Mouse (Mus musculus): Measurements from ENCODE around the gene Slc25a39. TPM values are rescaled to one million over a fixed set of nuclear protein-coding genes. Genes with fewer than 3 reads are reported as not detected.

Slc25a39 gene
- total RNA-seq, 1 experiment from 2014 or later = 35.4 TPM

DNA sequence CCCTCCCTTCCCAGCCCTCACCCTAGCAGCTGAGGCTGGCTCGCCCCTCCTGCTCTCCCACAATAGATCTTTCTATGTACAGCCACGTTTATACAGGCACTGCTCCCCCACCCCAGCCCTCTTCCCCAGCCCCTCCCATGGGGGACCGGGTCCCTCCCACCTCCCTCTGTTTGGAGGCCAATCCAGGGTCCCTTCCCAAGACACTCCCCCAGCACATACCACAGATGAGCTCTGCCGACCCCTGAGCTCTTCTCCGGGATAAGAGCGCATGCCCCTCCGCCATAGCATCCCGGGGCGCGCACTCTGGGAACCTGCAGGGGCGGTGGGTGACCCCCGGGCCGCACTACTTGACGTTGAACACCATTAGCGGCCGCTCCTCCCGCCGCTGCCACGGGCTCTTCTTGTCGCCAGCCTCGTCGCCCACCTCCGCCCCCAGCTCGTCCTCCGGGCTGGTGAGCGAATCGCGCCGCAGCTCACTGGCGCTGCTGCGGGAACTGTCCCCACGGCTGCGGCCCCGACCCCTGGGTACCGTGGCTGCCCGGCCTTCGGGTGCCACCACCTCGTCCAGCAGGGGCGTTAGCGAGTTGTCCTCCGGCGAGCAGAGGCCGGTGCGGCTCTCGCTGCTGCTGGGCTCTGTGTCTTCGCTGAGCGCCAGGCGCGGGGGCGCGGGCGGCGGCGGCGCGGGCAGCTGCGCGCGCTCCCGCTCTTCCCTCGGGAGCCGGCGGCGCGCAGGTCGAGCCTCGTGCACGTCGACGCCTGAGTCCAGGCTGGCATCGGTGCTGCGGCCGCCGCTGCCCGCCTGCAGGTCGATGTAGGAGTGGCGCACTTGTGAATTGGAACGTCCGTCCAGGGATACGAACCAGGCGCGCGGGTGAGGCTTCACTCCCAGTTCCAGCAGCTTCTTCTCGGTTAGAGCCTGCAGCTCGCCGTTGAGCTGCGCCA lies 29.6 kb upstream of the Slc25a39 start:
- ATAC-seq (replicated peaks; ENCODE audit: low read depth, poor library complexity, severe bottlenecking) = 0 out of 2 replicates have a peak, but pooled peaks have one; percentile 13

DNA sequence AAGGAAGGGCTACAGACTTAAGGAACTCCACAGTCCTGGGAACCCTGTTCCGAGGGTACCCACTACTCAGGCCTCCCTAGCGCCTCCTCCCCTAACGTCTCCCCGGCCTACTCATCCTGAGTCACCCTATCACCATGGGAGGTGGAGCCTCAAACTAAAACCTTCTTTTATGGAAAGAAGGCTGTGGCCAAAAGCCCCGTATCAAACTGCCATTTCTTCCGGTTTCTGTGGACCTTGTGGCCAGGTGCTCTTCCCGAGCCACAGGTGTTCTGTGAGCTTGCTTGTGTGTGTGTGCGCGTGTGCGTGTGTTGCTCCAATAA lies 28.7 kb upstream of the Slc25a39 start:
- ATAC-seq (replicated peaks; ENCODE audit: low read depth, poor library complexity, severe bottlenecking) = no peak

DNA sequence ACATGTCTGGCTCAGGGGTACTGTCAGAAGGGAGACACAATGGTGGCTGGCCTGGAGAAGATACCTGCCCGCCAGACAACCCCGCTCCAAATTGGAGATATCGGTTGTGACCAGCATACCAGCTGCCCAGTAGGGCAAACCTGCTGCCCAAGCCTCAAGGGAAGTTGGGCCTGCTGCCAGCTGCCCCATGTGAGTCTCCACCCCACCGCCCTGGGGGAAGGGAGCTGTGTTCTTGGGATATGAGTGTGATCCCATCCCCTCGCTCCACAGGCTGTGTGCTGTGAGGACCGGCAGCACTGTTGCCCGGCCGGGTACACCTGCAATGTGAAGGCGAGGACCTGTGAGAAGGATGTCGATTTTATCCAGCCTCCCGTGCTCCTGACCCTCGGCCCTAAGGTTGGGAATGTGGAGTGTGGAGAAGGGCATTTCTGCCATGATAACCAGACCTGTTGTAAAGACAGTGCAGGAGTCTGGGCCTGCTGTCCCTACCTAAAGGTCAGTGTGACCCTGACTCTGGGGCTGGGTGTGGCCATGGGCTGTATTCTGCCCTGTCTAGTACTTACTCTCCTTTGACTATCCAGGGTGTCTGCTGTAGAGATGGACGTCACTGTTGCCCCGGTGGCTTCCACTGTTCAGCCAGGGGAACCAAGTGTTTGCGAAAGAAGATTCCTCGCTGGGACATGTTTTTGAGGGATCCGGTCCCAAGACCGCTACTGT lies 28.2 kb upstream of the Slc25a39 start:
- no peak for ATAC-seq (replicated peaks; ENCODE audit: low read depth, poor library complexity, severe bottlenecking)

DNA sequence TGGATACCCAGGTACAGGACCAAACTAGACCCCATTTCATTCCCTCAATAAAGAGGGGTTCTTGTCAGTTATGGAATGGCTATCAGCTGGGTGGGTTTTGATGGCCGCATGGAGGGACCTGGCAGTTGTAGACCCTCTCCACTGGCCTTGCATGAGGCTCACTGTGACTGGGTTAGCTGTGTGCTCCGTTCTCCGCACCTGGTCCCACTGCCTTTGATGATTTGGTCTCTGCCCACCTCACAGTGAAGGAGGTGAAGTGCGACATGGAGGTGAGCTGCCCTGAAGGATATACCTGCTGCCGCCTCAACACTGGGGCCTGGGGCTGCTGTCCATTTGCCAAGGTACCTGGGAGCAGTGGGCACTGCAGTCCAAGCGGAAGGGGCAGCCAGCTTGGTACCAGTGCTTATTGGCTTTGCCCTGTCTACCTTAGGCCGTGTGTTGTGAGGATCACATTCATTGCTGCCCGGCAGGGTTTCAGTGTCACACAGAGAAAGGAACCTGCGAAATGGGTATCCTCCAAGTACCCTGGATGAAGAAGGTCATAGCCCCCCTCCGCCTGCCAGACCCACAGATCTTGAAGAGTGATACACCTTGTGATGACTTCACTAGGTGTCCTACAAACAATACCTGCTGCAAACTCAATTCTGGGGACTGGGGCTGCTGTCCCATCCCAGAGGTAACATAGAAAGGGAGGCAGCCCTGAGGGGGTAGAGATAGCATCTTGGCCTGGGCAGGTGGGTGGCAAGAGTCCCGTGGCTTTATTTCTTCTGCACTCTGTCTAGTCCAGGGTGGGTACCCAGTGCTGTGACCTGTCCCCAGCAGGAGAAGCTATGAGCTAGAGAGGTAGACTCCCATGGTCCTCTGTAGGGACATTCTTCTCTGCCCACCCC lies 27.3 kb upstream of the Slc25a39 start:
- ATAC-seq (replicated peaks; ENCODE audit: low read depth, poor library complexity, severe bottlenecking) = no peak

DNA sequence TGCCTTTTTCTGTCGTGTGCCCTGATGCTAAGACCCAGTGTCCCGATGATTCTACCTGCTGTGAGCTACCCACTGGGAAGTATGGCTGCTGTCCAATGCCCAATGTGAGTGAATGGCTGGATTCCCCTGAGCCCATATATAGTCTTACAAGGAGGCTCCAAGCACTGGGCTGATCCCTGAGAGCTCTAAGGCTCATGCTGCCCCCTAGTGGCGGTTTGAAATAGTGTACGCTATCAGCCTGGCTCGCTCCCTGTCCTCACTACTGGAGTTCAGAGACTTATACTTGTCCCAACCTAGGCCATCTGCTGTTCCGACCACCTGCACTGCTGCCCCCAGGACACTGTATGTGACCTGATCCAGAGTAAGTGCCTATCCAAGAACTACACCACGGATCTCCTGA lies 26.7 kb upstream of the Slc25a39 start:
- 0 out of 2 replicates have a peak, but pooled peaks have one; percentile 26 for ATAC-seq (replicated peaks; ENCODE audit: low read depth, poor library complexity, severe bottlenecking)

DNA sequence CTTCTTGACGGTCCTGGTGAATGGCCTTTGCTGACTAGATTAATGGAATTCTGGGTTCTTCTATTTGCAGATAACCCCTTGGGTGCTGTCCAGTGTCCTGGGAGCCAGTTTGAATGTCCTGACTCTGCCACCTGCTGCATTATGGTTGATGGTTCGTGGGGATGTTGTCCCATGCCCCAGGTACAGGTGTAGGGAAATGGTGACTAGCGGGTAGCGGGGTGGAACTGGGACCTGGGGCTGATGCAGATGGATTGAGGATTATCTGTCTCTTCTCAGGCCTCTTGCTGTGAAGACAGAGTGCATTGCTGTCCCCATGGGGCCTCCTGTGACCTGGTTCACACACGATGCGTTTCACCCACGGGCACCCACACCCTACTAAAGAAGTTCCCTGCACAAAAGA lies 26.1 kb upstream of the Slc25a39 start:
- no peak for ATAC-seq (replicated peaks; ENCODE audit: low read depth, poor library complexity, severe bottlenecking)

DNA sequence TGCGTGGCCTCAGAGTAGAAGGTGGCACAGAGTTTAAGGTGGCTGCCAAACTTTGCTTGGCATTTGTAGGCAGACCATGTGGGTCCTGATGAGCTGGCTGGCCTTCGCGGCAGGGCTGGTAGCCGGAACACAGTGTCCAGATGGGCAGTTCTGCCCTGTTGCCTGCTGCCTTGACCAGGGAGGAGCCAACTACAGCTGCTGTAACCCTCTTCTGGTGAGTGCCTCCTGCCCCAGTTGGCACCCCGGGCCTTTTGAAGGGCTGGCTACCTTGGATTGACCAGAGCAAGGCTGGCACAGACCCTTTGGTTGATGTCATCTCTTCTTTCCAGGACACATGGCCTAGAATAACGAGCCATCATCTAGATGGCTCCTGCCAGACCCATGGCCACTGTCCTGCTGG lies 25.1 kb upstream of the Slc25a39 start:
- ATAC-seq (replicated peaks; ENCODE audit: low read depth, poor library complexity, severe bottlenecking) = no peak

DNA sequence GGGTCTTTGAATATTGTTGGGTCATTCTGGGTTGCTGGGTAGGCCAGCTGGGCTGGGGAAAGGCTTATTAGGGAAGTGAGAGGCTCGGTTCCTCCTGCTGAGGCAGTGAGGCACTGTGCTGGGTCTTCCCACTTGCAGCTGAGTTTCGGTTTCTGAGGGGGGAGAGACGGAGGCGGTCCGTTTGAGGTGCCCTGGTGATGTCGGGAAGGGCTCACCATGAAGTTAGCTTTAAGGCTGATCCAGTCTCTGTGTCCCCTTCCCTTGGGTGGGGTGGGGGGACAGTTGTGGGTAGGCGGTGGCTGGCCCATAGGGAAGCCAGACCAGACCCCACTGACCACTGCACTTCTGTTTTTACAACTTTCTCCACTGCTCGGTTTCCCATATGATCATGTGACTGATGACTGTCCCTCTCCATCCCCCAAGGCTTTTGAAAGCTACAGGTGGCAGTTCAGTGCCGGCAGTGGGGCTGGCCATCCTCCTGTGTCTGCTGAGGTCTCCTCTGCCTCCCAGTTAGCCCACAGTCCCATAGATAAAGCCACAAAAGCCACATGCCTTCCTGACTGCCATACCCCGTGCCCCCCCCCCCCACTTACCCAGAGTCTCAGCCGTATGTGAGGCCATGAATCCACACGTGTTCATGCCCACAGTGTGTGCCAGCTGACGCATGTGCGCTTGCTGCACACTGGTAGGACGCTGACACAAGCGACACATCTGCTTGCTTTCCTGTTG lies 24.5 kb upstream of the Slc25a39 start:
- ATAC-seq (replicated peaks; ENCODE audit: low read depth, poor library complexity, severe bottlenecking) = peak; percentile 50

DNA sequence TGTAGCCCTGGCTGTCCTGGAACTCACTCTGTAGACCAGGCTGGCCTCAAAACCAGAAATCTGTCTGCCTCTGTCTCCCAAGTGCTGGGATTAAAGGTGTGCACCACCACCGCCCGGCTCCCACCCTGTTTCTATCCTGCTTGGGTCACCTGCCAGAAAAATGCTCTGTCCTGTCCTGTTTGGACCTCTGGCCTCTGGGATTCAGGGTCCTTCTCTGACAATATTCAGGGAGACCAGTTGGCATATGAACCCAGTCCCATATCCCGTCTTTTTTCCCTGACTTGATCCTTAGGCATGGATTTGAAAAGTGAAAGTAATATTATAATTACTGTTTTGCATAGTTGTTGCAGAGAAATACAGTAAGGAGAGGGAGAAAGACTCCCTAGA lies 24.0 kb upstream of the Slc25a39 start:
- ATAC-seq (replicated peaks; ENCODE audit: low read depth, poor library complexity, severe bottlenecking) = no peak

DNA sequence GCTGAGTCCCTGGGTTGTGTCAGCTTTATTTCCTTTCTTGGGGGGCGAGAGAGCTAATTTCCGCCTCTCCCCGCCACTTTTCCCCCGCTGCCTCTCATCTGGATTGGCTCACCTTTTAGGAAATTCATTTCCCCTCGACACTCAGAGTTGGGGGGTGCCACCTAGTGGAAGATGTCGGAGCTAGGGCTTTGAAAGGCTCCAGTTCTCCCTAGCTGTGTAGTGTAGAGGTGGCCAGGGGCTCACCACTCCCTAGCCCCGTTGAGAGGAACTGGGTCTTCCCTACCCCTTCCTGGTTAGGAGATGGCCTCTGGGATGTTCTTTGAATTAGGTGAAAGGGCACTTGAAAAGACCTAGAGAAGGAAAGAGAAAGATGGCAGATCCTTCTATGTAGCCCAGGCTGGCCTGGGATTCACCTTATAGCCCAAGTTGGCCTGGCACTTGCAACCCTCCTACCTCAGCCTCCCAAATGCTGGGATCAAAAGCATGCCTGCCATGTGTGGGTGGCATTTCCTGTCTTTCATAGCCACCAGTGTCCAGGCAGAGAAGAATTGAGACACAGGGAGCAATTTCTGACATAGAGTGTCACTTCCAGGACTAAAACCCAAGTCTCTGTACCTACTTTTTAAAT lies 23.4 kb upstream of the Slc25a39 start:
- ATAC-seq (replicated peaks; ENCODE audit: low read depth, poor library complexity, severe bottlenecking) = peak; percentile 37

DNA sequence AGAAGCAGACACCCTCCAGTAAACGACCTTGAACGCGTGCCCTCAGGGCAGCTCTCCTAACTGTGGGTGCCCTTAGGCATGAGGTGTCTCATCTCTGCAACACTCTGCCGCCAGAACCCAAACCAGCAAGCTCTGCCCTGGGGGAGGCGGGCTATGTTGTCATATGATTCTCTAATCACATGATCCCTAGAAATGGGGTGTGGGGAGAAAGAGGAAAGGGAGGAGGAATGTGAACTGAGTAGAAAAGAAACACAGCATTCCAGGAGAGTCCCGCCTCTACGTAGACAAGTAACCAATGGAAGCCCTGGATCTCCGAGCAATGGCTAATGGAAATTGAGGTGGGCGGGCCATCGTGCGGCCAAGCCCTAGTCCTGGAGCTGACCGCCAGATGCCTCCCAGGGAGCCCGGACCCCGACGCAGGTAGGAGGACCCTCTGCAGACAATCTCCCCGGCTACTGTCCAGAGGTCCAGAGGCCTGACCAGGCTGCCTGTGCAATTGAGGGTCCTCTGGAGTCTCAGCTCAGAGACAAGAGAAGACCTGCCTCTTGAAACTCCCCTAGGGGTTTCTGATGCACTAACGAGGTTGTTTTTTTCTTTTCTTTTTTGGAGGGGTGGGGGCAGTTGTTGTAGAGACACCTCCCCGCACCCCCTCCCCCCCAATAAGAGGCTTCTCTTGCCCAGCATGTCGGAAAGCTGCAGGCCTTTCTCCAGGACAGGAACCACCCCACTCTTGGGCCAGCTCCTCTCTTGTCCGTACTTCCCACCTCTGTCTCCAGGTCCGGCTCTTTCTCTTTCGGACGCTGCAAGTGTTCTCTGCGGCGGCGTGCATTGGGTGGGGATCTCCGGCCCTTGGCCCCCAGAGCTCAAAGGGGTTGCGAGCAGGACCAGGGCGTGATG lies 22.6 kb upstream of the Slc25a39 start, which contains the start of gene Grn:
Grn (plus strand) TSS at position 195 of the 897 bp plus-strand sequence.
- peak; percentile 54 for ATAC-seq (replicated peaks; ENCODE audit: low read depth, poor library complexity, severe bottlenecking)

DNA sequence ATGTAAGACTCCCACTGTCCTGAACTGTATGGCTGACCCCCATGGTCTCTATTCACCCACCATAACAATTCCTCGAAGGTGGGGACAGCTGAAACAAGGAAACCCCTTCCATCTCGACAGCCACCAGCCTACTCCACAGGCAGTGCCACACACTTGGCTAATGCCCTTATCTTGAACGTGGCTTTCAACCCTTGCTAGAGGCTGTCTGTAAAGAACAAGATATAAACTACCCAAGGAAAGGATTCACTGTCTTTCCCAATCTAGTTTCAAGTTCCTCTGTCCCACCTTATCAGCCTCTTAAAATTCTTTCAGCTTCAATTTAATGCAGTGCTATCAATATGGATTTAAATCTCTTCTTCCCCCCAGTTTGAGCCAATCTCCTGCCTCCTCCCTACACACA lies 21.8 kb upstream of the Slc25a39 start:
- ATAC-seq (replicated peaks; ENCODE audit: low read depth, poor library complexity, severe bottlenecking) = no peak

DNA sequence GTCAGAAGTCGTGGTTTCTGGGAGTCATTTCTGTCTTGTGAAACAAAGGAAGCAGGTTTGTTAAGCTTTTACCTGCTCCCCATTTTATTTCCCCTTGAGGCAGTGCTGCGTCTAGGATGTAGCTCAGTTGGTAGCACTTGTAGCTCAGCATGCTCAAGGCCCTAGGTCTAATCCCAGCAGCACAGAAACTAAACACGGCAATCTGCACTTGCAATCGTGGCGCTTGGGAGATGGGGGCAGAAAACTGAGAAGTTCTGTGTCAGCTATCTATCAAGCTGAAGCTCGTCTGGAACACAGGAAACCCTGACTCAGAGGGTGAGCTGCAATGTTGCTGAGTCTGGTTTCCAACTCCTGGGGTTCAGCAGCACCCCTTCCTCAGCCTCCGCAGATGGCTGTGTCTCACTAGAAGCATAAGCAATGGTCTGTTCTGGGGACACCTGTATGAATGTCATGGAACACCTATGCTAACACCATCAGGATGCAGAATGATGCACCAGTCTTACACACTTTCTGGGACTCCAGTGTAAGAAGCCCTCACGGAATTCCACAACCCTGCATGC lies 21.3 kb upstream of the Slc25a39 start:
- ATAC-seq (replicated peaks; ENCODE audit: low read depth, poor library complexity, severe bottlenecking) = no peak

DNA sequence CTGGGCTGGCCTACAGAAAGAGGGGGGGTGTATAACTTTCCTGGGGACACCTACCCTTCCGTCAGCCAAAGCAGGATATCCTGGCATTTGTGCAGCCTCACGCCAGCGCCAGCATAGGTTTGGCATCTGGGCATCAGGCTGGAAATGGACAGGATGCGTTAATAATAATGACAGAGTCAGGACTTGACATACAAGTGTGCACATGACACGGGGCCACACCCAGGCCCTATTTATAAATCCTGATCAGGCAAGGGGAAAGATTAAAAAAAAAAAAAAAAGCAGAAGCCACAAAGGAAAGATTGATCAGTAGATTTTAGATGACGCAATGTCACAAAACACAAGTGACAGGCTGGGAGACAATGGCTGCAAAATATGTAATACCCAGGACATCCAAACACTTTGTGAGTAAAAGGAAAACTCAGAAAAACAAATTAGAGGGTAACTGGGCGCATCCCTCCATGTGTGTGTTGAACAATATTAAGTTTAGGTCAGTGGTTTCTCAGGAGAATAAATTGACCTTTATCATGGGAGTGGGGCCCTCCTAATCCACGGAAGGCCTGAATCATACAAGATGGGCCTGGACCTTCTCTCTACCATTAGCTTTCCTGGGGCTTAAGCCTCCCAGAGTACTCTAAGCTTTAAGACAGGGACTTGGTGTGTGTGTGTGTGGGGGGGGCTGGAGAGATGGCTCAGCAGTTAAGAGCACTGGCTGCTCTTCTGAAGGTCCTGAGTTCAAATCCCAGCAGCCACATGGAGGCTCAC lies 18.0 kb upstream of the Slc25a39 start:
- no peak for ATAC-seq (replicated peaks; ENCODE audit: low read depth, poor library complexity, severe bottlenecking)

DNA sequence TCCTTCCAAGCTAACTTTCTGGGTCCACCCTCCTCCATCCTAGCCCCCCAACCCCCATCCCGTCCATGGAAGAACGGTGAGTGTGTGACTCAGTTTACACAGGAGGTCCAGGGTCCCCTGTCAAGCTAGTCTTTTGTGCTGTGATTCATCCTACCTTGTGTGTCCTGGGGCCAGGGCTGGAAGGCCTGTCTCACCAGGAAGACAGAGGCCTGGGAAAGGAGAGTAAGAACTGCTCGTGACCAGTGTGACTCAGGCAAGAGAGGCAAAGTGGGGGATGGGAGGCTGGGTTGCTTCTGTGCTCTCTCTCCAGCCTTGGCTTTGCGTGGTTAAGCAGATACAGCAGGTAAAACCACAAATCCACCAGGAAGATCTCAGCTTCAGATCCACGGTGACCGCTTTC lies 16.9 kb upstream of the Slc25a39 start:
- ATAC-seq (replicated peaks; ENCODE audit: low read depth, poor library complexity, severe bottlenecking) = no peak

DNA sequence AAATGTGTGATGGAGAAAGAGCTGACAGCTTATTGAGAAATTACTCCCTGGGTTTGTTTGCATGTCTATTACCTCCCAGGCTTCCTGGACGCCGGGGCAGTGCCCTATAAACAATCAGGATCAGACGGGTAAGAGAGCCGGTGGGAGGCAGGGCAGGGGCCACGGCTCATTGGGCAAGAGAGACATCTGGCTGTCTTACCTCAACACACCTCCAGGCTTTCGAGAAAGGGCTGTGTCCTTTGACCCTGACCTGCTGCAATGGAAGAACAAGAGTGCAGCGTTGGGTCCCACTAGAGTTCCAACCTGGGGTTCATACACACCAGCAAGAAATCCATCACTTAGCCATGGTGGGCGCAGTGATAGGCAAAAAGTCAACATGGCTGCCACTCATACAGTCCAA lies 13.8 kb upstream of the Slc25a39 start:
- no peak for ATAC-seq (replicated peaks; ENCODE audit: low read depth, poor library complexity, severe bottlenecking)

DNA sequence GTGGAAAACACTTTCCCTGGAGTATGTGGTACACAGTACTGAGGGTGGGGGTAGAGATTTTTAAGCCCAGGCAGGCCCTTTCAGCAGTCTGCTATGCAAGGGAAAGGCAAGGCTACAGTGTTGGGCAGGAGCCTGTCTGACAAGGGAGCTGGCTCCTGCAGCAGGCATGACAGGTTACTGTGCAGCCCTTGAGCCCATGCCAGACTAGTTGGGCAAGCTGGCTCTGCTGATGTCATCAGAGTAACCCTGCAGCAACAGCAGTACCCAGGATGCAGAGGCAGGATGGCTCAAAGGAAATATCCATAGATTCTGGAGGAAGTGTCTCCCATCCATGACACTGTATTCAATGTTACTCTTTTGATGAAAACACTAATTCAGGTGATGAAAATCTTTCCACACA lies 11.1 kb upstream of the Slc25a39 start:
- ATAC-seq (replicated peaks; ENCODE audit: low read depth, poor library complexity, severe bottlenecking) = no peak

All from common myeloid progenitor, adult 5-6 weeks (primary cell).